In genomic region chr10:50801594-50801993, GRCm38 (mm10) we compare ENCODE assay signal across 20 mouse cellular contexts.
A peak's percentile ranks its signal among the peaks of the same experiment; 100 is the strongest.
DNase-seq lines count a peak whose midpoint lies in the region; ATAC-seq and TF ChIP-seq lines count a peak whose summit lies in the region.
"Had no signal": no experiment of that assay in that cellular context is flagged by ENCODE, and none has a peak within 500 bp of the region (broad histone marks: within the 10 kb centered on the region; RNA-seq: fewer than 3 reads in every experiment).

No protein-coding gene starts in this region.

- no peak overlapping the region for H3K27ac ChIP-seq in hindbrain, postnatal 0 days
- H3K27ac ChIP-seq in hindbrain, embryonic 13.5 days = no peak overlapping the region
- no peak overlapping the region for H3K27ac ChIP-seq in lung, postnatal 0 days (ENCODE audit: low read length)
- peak overlapping the region; percentile 77 for H3K27ac ChIP-seq in kidney, embryonic 16.5 days (ENCODE audit: low read length)
- H3K27ac ChIP-seq: embryonic facial prominence, embryonic 12.5 days; heart, embryonic 15.5 days; left cerebral cortex, adult 2 months; limb, embryonic 10.5 days; midbrain, embryonic 13.5 days; neural tube, embryonic 12.5 days had no signal

- no peak overlapping the region for H3K9ac ChIP-seq in hindbrain, postnatal 0 days (replicated peaks; ENCODE audit: low read length)
- no peak overlapping the region for H3K9ac ChIP-seq in hindbrain, embryonic 13.5 days
- no peak overlapping the region for H3K9ac ChIP-seq in lung, postnatal 0 days (replicated peaks; ENCODE audit: low read depth)
- H3K9ac ChIP-seq in kidney, embryonic 16.5 days (replicated peaks; ENCODE audit: low read length) = no peak overlapping the region
- H3K9ac ChIP-seq: embryonic facial prominence, embryonic 12.5 days; heart, embryonic 15.5 days; liver, postnatal 0 days; midbrain, embryonic 13.5 days; neural tube, embryonic 12.5 days had no signal

- H3K9me3 ChIP-seq in hindbrain, postnatal 0 days (ENCODE audit: low read length) = no peaks in the 10 kb centered on the region
- no peaks in the 10 kb centered on the region for H3K9me3 ChIP-seq in hindbrain, embryonic 13.5 days
- no peaks in the 10 kb centered on the region for H3K9me3 ChIP-seq in lung, postnatal 0 days (ENCODE audit: low read length)
- H3K9me3 ChIP-seq in kidney, embryonic 16.5 days (ENCODE audit: low read length) = no peaks in the 10 kb centered on the region
- H3K9me3 ChIP-seq: embryonic facial prominence, embryonic 12.5 days; heart, embryonic 15.5 days; limb, embryonic 10.5 days; midbrain, embryonic 13.5 days; neural tube, embryonic 12.5 days had no signal

- no peak overlapping the region for H3K4me2 ChIP-seq in hindbrain, postnatal 0 days (ENCODE audit: low read depth, low read length)
- no peak overlapping the region for H3K4me2 ChIP-seq in hindbrain, embryonic 13.5 days
- no peak overlapping the region for H3K4me2 ChIP-seq in lung, postnatal 0 days (replicated peaks; ENCODE audit: low read depth, low read length)
- H3K4me2 ChIP-seq in kidney, embryonic 16.5 days (replicated peaks; ENCODE audit: low read depth, low read length) = no peak overlapping the region
- H3K4me2 ChIP-seq: embryonic facial prominence, embryonic 12.5 days; heart, embryonic 15.5 days; midbrain, embryonic 13.5 days; neural tube, embryonic 12.5 days had no signal

- H3K27me3 ChIP-seq in hindbrain, postnatal 0 days (ENCODE audit: insufficient read depth, low read length) = no peaks in the 10 kb centered on the region
- H3K27me3 ChIP-seq in hindbrain, embryonic 13.5 days = no peaks in the 10 kb centered on the region
- no peaks in the 10 kb centered on the region for H3K27me3 ChIP-seq in lung, postnatal 0 days (replicated peaks; ENCODE audit: insufficient read depth, low read length)
- no peaks in the 10 kb centered on the region for H3K27me3 ChIP-seq in kidney, embryonic 16.5 days (ENCODE audit: insufficient read depth, low read length)
- H3K27me3 ChIP-seq: embryonic facial prominence, embryonic 12.5 days; heart, embryonic 15.5 days; midbrain, embryonic 13.5 days; neural tube, embryonic 12.5 days had no signal

- no peak overlapping the region for H3K4me3 ChIP-seq in hindbrain, postnatal 0 days (ENCODE audit: low read length)
- H3K4me3 ChIP-seq in hindbrain, embryonic 13.5 days = no peak overlapping the region
- H3K4me3 ChIP-seq in lung, postnatal 0 days (ENCODE audit: low read depth, low read length) = no peak overlapping the region
- no peak overlapping the region for H3K4me3 ChIP-seq in kidney, embryonic 16.5 days (ENCODE audit: low read length)
- H3K4me3 ChIP-seq: embryonic facial prominence, embryonic 12.5 days; erythroblast, embryonic 14.5 days; heart, embryonic 15.5 days; left cerebral cortex, adult 2 months; limb, embryonic 10.5 days; midbrain, embryonic 13.5 days; neural tube, embryonic 12.5 days had no signal

- ATAC-seq in hindbrain, postnatal 0 days = no peak
- no peak for ATAC-seq in hindbrain, embryonic 13.5 days (ENCODE audit: low FRiP score)
- ATAC-seq in lung, postnatal 0 days = peak; percentile 43; the same call in 1 of the 2 replicates
- ATAC-seq in kidney, embryonic 16.5 days (ENCODE audit: low FRiP score, low TSS enrichment) = peak; percentile 95
- ATAC-seq: liver, postnatal 0 days; midbrain, embryonic 13.5 days had no signal

- 46% methylated on average over 2 of the region's 2 CpGs for WGBS in hindbrain, postnatal 0 days
- 48% methylated on average over 2 of the region's 2 CpGs for WGBS in hindbrain, embryonic 13.5 days
- 44% methylated on average over 2 of the region's 2 CpGs for WGBS in lung, postnatal 0 days
- WGBS in kidney, embryonic 16.5 days = 44% methylated on average over 2 of the region's 2 CpGs

- H3K4me1 ChIP-seq in hindbrain, postnatal 0 days (ENCODE audit: insufficient read depth, low read length) = no peaks in the 10 kb centered on the region
- H3K4me1 ChIP-seq in hindbrain, embryonic 13.5 days (replicated peaks) = no peaks in the 10 kb centered on the region
- H3K4me1 ChIP-seq in lung, postnatal 0 days (ENCODE audit: insufficient read depth, low read depth, low read length) = no peaks in the 10 kb centered on the region
- H3K4me1 ChIP-seq in kidney, embryonic 16.5 days (ENCODE audit: insufficient read depth, low read length) = peaks cover 5% of the 10 kb centered on the region; the same call in 1 of the 2 replicates
- H3K4me1 ChIP-seq: embryonic facial prominence, embryonic 12.5 days; heart, embryonic 15.5 days; limb, embryonic 10.5 days; neural tube, embryonic 12.5 days had no signal

- TF ChIP-seq EP300 in lung, postnatal 0 days (IDR thresholded peaks at IDR 0.05) = no peak

- no peaks in the 10 kb centered on the region for H3K36me3 ChIP-seq in hindbrain, postnatal 0 days (ENCODE audit: insufficient read depth, low read length)
- H3K36me3 ChIP-seq in hindbrain, embryonic 13.5 days = no peaks in the 10 kb centered on the region
- H3K36me3 ChIP-seq in lung, postnatal 0 days (ENCODE audit: insufficient read depth, low read length) = no peaks in the 10 kb centered on the region
- no peaks in the 10 kb centered on the region for H3K36me3 ChIP-seq in kidney, embryonic 16.5 days (ENCODE audit: insufficient read depth, low read length)
- H3K36me3 ChIP-seq: embryonic facial prominence, embryonic 12.5 days; heart, embryonic 15.5 days; limb, embryonic 10.5 days; midbrain, embryonic 13.5 days; neural tube, embryonic 12.5 days had no signal

- peak; percentile 6 for DNase-seq in hindbrain, postnatal 0 days (ENCODE audit: low spot score)
- peak; percentile 22 for DNase-seq in lung, postnatal 0 days (ENCODE audit: low spot score)
- no peak for DNase-seq in lung, postnatal 4 days
- DNase-seq in heart, postnatal 14 days = no peak
- DNase-seq in left cerebral cortex, postnatal 10 days (ENCODE audit: extremely low spot score in 1 of 2, low spot score in 2 of 2) = no peak
- DNase-seq: B cell, adult 2 months; cerebellum, adult 9-10 months; gastrocnemius, postnatal 25 days; layer of hippocampus, adult 9-11 months; liver, postnatal 0 days; thymus, postnatal 4 days had no signal

- intact Hi-C loops in heart, postnatal 14 days (cut with DNase I) = no loop called here
- intact Hi-C loops in left cerebral cortex, postnatal 10 days (cut with DNase I) = no loop called here

- no peak for TF ChIP-seq CTCF in hindbrain, postnatal 0 days (IDR thresholded peaks at IDR 0.05; ENCODE audit: low read depth)
- no peak for TF ChIP-seq CTCF in lung, postnatal 0 days (IDR thresholded peaks at IDR 0.05)

Comparison
In these comparisons a context has a peak if more than half of its experiments do, and no peak if none do; other contexts are left out.
1. DNase-seq: peak in hindbrain, postnatal 0 days (single experiment) and lung, postnatal 0 days (single experiment); none in lung, postnatal 4 days (0 of 2), heart, postnatal 14 days (0 of 2) and left cerebral cortex, postnatal 10 days (0 of 2).
2. ATAC-seq: peak in lung, postnatal 0 days (single experiment) and kidney, embryonic 16.5 days (single experiment); none in hindbrain, postnatal 0 days (single experiment) and hindbrain, embryonic 13.5 days (single experiment).